Mouse (Mus musculus): Measurements from ENCODE around the gene Vmn1r189.
"Not testable (repeated sequence)": the region's sequence is repeated elsewhere in the genome, so short reads cannot be mapped to it uniquely, and the experiment has no call there.

The Vmn1r189 gene

DNA sequence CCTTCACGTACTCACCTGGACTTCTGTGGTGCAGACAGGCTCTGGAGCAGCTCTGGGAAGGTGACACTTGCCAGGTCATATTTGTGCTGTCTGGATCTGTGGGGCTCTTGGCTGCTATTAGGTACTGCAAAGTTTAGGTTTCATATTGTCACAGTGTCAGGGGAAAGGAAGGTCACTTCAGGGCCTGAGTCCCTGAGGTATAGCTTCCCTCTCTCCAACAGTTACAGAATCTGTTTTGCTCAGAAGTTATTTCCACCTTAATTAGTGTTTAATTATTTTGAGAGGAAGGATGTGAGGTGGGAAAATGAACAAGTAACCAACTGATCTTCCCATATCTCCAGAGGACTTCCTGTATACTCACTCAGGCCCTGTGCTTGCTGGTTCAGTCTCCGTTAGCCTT lies at the start of gene Vmn1r189:
Gene Vmn1r189, minus strand, starts transcription at position 101 of the 400 bp plus-strand sequence.
- not testable (repeated sequence) for DNase-seq (ENCODE audit: low spot score in 2 of 2)

DNA sequence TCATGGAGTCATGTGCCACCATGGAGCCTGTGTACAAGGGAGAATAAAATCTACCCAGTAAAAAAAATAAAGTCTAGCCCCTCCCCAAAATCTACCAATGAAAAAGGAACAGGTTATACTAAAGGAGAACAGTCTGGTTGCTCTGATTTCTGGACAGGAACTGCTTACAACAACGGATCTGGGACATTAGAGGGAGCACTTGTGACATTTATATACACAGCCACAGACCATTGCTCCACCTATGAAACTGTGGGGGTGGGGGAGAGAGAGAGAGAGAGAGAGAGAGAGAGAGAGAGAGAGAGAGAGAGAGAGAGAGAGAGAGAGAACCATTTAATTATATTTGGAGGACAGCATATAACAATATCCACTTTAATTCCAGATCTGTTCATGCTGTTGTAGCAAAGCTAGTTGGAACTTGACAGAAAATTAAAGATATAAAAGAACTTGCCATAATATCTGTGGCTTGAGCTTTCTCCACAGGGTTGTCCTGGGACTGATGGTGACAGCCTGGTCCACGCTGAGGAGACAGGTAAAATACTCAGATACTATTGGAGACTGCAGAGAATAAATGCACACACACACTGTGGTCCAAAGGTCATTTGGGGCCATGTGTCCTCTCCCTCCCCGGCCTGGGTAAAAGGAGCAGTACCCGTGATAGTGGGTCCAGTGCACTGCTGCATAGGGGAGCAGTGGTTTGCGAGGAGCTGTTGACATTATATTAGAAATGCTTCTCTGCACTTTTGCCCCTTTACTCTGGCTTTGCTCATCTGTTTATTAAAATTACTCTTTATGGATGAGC lies 31.1 kb upstream of the Vmn1r189 start:
- DNase-seq (ENCODE audit: low spot score in 2 of 2) = not testable (repeated sequence)

GRCm38 (mm10) chr13:22084140-22084539 lies 21.5 kb downstream of the Vmn1r189 start, which contains the start of gene Vmn1r188:
Gene Vmn1r188 (plus strand): TSS chr13:22084440.
- DNase-seq (ENCODE audit: low spot score in 2 of 2) = not testable (repeated sequence)

- DNase-seq (ENCODE audit: low spot score in 2 of 2) = no peak
Observed at GRCm38 (mm10) chr13:22063468-22063867, 42.2 kb downstream of the Vmn1r189 start.

GRCm38 (mm10) chr13:22061422-22061821 lies 44.2 kb downstream of the Vmn1r189 start:
- no peak for DNase-seq (ENCODE audit: low spot score in 2 of 2)

- no peak for DNase-seq (ENCODE audit: low spot score in 2 of 2)
Observed at GRCm38 (mm10) chr13:22053754-22054153, 51.9 kb downstream of the Vmn1r189 start.

DNA sequence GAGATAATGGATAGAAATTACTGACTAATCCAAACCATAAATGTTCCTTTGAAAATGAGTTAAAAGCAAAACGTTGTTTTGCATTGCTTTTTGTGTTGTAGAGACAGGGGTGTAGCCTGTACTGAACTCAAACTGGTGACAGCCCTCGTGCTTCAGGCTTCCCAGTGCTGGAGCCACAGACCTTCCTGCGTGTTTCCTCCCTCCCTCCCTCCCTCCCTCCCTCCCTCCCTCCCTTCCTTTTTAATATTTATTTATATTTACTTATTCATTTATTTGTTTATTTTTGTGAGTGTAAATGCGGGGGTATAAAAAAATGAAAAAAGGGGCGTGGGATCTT lies 54.1 kb downstream of the Vmn1r189 start:
- no peak for DNase-seq (ENCODE audit: low spot score in 2 of 2)

GRCm38 (mm10) chr13:22050591-22051522 lies 54.8 kb downstream of the Vmn1r189 start:
- peak; percentile 82 for DNase-seq (ENCODE audit: low spot score in 2 of 2)
